Mouse (Mus musculus) G1E (cell line): ENCODE data around the gene Stk39. TPM values are rescaled to one million over a fixed set of nuclear protein-coding genes. Genes with fewer than 3 reads are reported as not detected.

Experiments
- ATAC-seq: 2 replicates; pipeline ENCODE4 v1.8.0; 2016; ENCODE audit warnings: mild to moderate bottlenecking; ENCODE audit not compliant: insufficient number of reproducible peaks, poor library complexity, low FRiP score, severe bottlenecking; ENCODE audit errors: extremely low read depth
- DNase-seq: peaks from one replicate; pipeline ENCODE4 v3.0.0; 2012; ENCODE audit warnings: low spot score
- H3K27me3 ChIP-seq: 2 replicates; pipeline ENCODE4 v1.6.1; 2012; ENCODE audit warnings: mild to moderate bottlenecking, low read length, inconsistent platforms; ENCODE audit not compliant: insufficient read depth
- H3K36me3 ChIP-seq: replicated peaks from 2 replicates; pipeline ENCODE3; 2012; ENCODE audit warnings: mild to moderate bottlenecking, inconsistent platforms
- H3K4me1 ChIP-seq: 2 replicates; pipeline ENCODE4 v1.6.1; 2012; ENCODE audit warnings: low read depth, low read length, inconsistent platforms, mixed read lengths; ENCODE audit not compliant: insufficient read depth
- H3K4me3 ChIP-seq: 2 replicates; pipeline ENCODE4 v1.5.1; 2012; ENCODE audit warnings: low read depth, mild to moderate bottlenecking, inconsistent platforms, low read length, moderate library complexity, mixed read lengths
- H3K9me3 ChIP-seq: replicated peaks from 2 replicates; pipeline ENCODE4 v1.6.1; 2012; ENCODE audit warnings: inconsistent platforms
- CTCF ChIP-seq: IDR thresholded peaks from 2 replicates; pipeline ENCODE4 v1.5.1; 2012; ENCODE audit warnings: low read depth, low read length, inconsistent platforms, mixed read lengths
- GATA1 ChIP-seq: IDR thresholded peaks from 2 replicates; pipeline ENCODE4 v1.6.1; 2012; ENCODE audit warnings: borderline replicate concordance, low read length, inconsistent platforms, mixed read lengths
- GATA2 ChIP-seq: IDR thresholded peaks from 2 replicates; pipeline ENCODE4 v1.6.1; 2012; ENCODE audit warnings: low read depth, low read length, inconsistent platforms, borderline replicate concordance
- POLR2AphosphoS5 ChIP-seq: IDR thresholded peaks from 2 replicates; pipeline ENCODE4 v1.6.1; 2012; ENCODE audit warnings: low read depth, low read length, inconsistent platforms; ENCODE audit not compliant: insufficient replicate concordance
- TAL1 ChIP-seq: conservative IDR thresholded peaks from 2 replicates; pipeline ENCODE4 v1.6.1; 2012; ENCODE audit warnings: low read depth, low read length, inconsistent platforms, mixed read lengths
- polyA plus RNA-seq: library from polyadenylated mRNA; stranded (reverse); fragments of >175 nt; gene quantifications from 2 replicates; pipeline ENCODE4 v1.2.3, GENCODE M21; 2012
- total RNA-seq, 2 experiments: library from RNA; stranded (forward) in 1 of 2; stranded (reverse) in 1 of 2; fragments of 200-1000 nt in 1 of 2; fragments of >200 nt in 1 of 2; fragmentation: Nextera tagmentation in 1 of 2; gene quantifications; 2 replicates each; pipeline ENCODE4 v1.2.3; 2014 to 2017

The Stk39 gene
- total and polyA plus RNA-seq, 3 experiments, result 0.11 TPM; not detected in 2

DNA sequence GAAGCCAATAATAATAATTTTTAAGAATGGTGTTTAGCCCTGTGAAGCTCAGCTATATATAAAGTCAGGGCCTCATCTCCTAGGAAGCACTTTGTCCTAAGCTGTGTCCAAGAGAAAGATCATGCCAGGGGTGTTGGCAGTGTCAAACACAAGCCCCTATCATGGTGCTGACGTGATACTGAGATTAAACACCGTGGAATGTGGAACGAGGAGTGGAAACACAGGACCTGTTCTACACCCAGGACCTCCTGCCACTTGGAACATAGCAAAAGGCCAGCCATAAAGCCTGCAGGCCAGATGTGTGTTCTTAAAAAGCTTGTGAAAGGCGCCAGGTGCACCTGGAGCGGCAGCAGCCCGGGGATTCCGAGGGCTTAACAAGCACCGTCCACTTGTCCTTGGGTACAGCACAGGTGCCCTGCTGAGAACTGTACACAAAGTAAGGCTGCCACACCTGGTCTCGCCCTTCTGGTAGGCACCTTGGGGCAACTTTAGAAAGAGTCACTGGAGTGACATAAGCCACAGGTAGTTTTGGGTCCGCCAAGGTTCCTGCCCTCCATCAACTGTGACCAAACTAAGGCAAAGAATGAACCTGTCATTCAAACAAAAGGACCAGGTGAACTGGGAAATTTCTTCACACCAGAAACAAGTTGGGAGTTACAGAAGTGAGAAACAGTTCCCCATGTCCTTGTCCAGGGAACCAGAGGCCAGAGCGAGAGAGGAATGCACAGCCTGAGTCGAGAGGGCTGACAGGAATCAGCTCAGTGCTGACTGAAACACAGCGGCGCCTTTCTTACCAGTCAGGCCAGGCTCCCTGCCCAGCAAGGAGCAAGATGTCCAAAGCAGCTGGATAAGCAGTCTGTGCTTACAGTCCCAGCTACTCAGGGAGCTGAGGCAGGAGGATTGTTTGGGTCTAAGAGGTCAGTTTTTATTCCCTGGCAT lies 40.8 kb downstream of the Stk39 start:
- TF ChIP-seq GATA2, result no peak
- no peak for TF ChIP-seq CTCF
- no peak for TF ChIP-seq GATA1
- TF ChIP-seq TAL1, result no peak
- TF ChIP-seq POLR2AphosphoS5, result no peak
- Histone ChIP-seq H3K9me3 (peaks cover 50% of the 10 kb centered on the region), H3K36me3 (no peaks in the 10 kb centered on the region), H3K4me3 (no peak overlapping the region), H3K4me1 (no peaks in the 10 kb centered on the region), H3K27me3 (no peaks in the 10 kb centered on the region)
- ATAC-seq (no peak), DNase-seq (no peak)

DNA sequence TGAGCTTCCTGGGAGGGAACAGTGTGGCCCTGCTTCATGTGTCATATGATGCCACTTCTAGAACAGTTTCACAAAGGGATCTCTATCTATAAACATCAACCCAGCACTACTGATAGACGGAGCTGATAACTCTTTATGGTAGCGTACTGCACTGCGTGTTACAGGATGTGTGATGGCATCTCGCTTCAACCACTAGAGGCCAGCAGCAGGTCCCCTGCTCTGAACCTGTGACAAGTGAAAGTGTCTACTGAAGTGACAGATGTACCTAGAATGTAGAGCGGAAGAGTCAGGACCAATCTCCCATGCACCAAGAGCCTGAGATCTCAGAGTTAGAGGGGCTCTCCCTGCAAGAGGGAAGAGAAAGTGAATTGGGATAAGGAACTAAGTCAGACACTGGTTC lies 41.6 kb downstream of the Stk39 start:
- Histone ChIP-seq H3K4me3 (no peak overlapping the region), H3K36me3 (no peaks in the 10 kb centered on the region), H3K9me3 (peaks cover 44% of the 10 kb centered on the region), H3K4me1 (no peaks in the 10 kb centered on the region), H3K27me3 (no peaks in the 10 kb centered on the region)
- DNase-seq (no peak), ATAC-seq (no peak)
- no peak for TF ChIP-seq GATA2
- TF ChIP-seq GATA1, result no peak
- TF ChIP-seq POLR2AphosphoS5, result no peak
- no peak for TF ChIP-seq TAL1
- no peak for TF ChIP-seq CTCF

DNA sequence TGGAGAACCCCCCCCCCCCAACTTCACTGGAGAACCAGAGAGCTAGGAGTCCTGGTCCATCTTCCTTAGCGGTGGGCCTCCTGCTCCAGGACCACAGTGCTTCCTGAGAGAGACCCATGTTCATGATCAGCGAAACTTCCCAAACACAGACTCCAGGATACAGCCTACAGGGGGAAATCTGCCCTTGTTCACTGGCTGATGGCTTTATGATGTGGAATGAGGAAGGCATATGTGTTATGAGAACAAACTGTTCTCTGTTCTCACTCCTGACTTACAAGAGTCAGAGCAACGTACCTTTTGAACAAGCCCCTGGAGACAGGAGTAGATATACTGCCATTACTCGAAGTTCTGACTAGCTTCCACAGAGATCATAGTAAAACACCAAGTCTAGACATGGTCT lies 42.6 kb downstream of the Stk39 start:
- no peak overlapping the region for H3K4me3 ChIP-seq
- peaks cover 51% of the 10 kb centered on the region for H3K9me3 ChIP-seq
- H3K4me1 ChIP-seq, result no peaks in the 10 kb centered on the region
- no peaks in the 10 kb centered on the region for H3K27me3 ChIP-seq
- no peak for TF ChIP-seq TAL1
- TF ChIP-seq POLR2AphosphoS5, result no peak
- TF ChIP-seq GATA1, result no peak
- no peak for TF ChIP-seq GATA2
- no peak for TF ChIP-seq CTCF
- no peaks in the 10 kb centered on the region for H3K36me3 ChIP-seq
- ATAC-seq (no peak), DNase-seq (no peak)

GRCm38 (mm10) chr2:68426977-68427577 lies 45.0 kb downstream of the Stk39 start:
- Histone ChIP-seq H3K4me3 (no peak overlapping the region), H3K4me1 (no peaks in the 10 kb centered on the region), H3K36me3 (no peaks in the 10 kb centered on the region), H3K27me3 (no peaks in the 10 kb centered on the region), H3K9me3 (peaks cover 45% of the 10 kb centered on the region)
- DNase-seq (no peak), ATAC-seq (no peak)
- no peak for TF ChIP-seq TAL1
- TF ChIP-seq CTCF, result no peak
- TF ChIP-seq GATA1, result no peak
- TF ChIP-seq GATA2, result no peak
- TF ChIP-seq POLR2AphosphoS5, result no peak

DNA sequence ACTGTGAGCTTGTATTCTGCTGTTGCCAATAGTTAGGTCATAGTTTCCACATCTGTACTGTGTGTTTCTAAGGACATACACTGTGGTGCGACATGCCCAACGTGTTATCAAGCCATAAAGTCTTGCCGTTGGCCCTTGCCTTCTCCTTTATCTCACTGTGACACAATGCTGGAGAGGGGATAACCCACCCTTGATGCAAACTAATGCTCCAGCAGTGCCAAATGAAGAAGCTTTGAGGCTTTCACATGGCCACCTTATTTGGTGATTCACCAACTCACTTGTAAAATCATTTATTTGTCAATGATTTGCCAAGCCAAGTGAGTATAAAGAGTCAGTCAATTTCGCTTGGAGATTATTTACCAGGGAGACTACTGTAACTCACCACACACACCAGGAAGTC lies 46.0 kb downstream of the Stk39 start:
- no peak for ATAC-seq
- H3K27me3 ChIP-seq, result no peaks in the 10 kb centered on the region
- no peaks in the 10 kb centered on the region for H3K4me1 ChIP-seq
- TF ChIP-seq POLR2AphosphoS5 (no peak), CTCF (no peak), TAL1 (no peak), GATA2 (no peak), GATA1 (no peak)
- peaks cover 44% of the 10 kb centered on the region for H3K9me3 ChIP-seq
- DNase-seq, result no peak
- H3K4me3 ChIP-seq, result no peak overlapping the region
- H3K36me3 ChIP-seq, result no peaks in the 10 kb centered on the region

- TF ChIP-seq POLR2AphosphoS5 (no peak), CTCF (no peak), GATA1 (no peak), TAL1 (no peak), GATA2 (no peak)
- Histone ChIP-seq H3K4me1 (no peaks in the 10 kb centered on the region), H3K4me3 (no peak overlapping the region), H3K27me3 (no peaks in the 10 kb centered on the region), H3K9me3 (peaks cover 62% of the 10 kb centered on the region), H3K36me3 (no peaks in the 10 kb centered on the region)
- no peak for DNase-seq
- no peak for ATAC-seq
Observed at GRCm38 (mm10) chr2:68421002-68421401, 51.1 kb downstream of the Stk39 start.
